Mouse (Mus musculus) monocyte, adult 2 months (primary cell): ENCODE measurements at regions not wholly inside any gene's neighbourhood (a gene's known extent, or its start where the extent isn't known, plus 50 kb on each side); places are given as distances from the start of the nearest gene placed in this dataset.
A peak's percentile ranks its signal among the peaks of the same experiment; 100 is the strongest.

Experiments
- DNase-seq, 2 experiments: peaks; one replicate each; pipeline ENCODE4 v3.0.0; 2022; ENCODE audit warnings: low spot score in 2 of 2, low read depth in 1 of 2

- no peak for DNase-seq
These were observed 89.9 kb upstream of the Mef2a start for GRCm38 (mm10) chr7:67462591-67462990.

- peak; percentile 86 to 93 for DNase-seq
These were observed 88.9 kb upstream of the Mef2a start for GRCm38 (mm10) chr7:67461333-67462255.

- peak; percentile 70 to 80 for DNase-seq
These were observed 87.2 kb upstream of the Mef2a start for GRCm38 (mm10) chr7:67459810-67460209.

GRCm38 (mm10) chr7:67459209-67459608, 86.6 kb upstream of the Mef2a start:
- no peak for DNase-seq

- no peak for DNase-seq
These were observed 86.0 kb upstream of the Mef2a start for GRCm38 (mm10) chr7:67458640-67459039.

GRCm38 (mm10) chr7:67457898-67458297, 85.2 kb upstream of the Mef2a start:
- no peak for DNase-seq

- DNase-seq = no peak
These were observed 83.4 kb upstream of the Mef2a start for GRCm38 (mm10) chr7:67456015-67456414.

- DNase-seq = no peak
These were observed 81.8 kb upstream of the Mef2a start for GRCm38 (mm10) chr7:67454458-67454857.

GRCm38 (mm10) chr7:67451157-67451793, 78.6 kb upstream of the Mef2a start:
- no peak for DNase-seq

GRCm38 (mm10) chr7:67446606-67447005, 73.9 kb upstream of the Mef2a start:
- DNase-seq = no peak

- DNase-seq = peak in 1 of 2 experiments; percentile 59
These were observed 72.8 kb upstream of the Mef2a start for GRCm38 (mm10) chr7:67445203-67446041.

GRCm38 (mm10) chr7:67444523-67444942, 71.9 kb upstream of the Mef2a start:
- no peak for DNase-seq

GRCm38 (mm10) chr7:67443666-67444065, 71.0 kb upstream of the Mef2a start:
- DNase-seq = no peak

GRCm38 (mm10) chr7:67443001-67443555, 70.4 kb upstream of the Mef2a start:
- no peak for DNase-seq

GRCm38 (mm10) chr7:67442284-67442683, 69.6 kb upstream of the Mef2a start:
- DNase-seq = no peak

GRCm38 (mm10) chr7:67440806-67441205, 68.1 kb upstream of the Mef2a start:
- DNase-seq = no peak

GRCm38 (mm10) chr7:67437216-67438006, 64.8 kb upstream of the Mef2a start:
- no peak for DNase-seq

GRCm38 (mm10) chr7:67435643-67436339, 63.1 kb upstream of the Mef2a start:
- no peak for DNase-seq

- DNase-seq = no peak
These were observed 58.3 kb upstream of the Mef2a start for GRCm38 (mm10) chr7:67430987-67431386.

- no peak for DNase-seq
These were observed 57.4 kb upstream of the Mef2a start for GRCm38 (mm10) chr7:67430041-67430440.
